Mouse (Mus musculus) MEL (cell line): Measurements from ENCODE around the gene Tbc1d17. TPM values are rescaled to one million over a fixed set of nuclear protein-coding genes. Genes with fewer than 3 reads are reported as not detected.
A peak's percentile ranks its signal among the peaks of the same experiment; 100 is the strongest.
"Not testable (repeated sequence)": the region's sequence is repeated elsewhere in the genome, so short reads cannot be mapped to it uniquely, and the experiment has no call there.

Experiments
- DNase-seq: peaks from one replicate; pipeline ENCODE4 v3.0.0; 2011; ENCODE audit warnings: low read depth, low spot score
- H3K27ac ChIP-seq: 2 replicates; pipeline ENCODE4 v1.5.1; 2012; ENCODE audit warnings: low read depth, mild to moderate bottlenecking, control low read depth, low read length, moderate library complexity; ENCODE audit not compliant: control insufficient read depth
- H3K27me3 ChIP-seq, 2 experiments: fragments of 150-350 bp in 1 of 2; sonication (generic) in 1 of 2; 2 replicates each; pipeline ENCODE4 v1.6.1; 2012; ENCODE audit warnings: low read length in 2 of 2, mild to moderate bottlenecking in 2 of 2, improper control_type of control experiment in 1 of 2, moderate library complexity in 1 of 2; ENCODE audit not compliant: insufficient read depth in 2 of 2, control insufficient read depth in 1 of 2
- H3K36me3 ChIP-seq, 2 experiments: 2 replicates each; pipeline ENCODE4 v1.6.1; 2012 to 2014; ENCODE audit warnings: low read length in 2 of 2, improper control_type of control experiment in 1 of 2, inconsistent platforms in 1 of 2, mild to moderate bottlenecking in 1 of 2; ENCODE audit not compliant: insufficient read depth in 2 of 2, control insufficient read depth in 1 of 2
- H3K4me1 ChIP-seq, 2 experiments: fragments of 150-350 bp in 1 of 2; sonication (generic) in 1 of 2; 2 replicates each; pipeline ENCODE4 v1.6.1; 2012; ENCODE audit warnings: low read length in 2 of 2, improper control_type of control experiment in 1 of 2, mild to moderate bottlenecking in 1 of 2; ENCODE audit not compliant: insufficient read depth in 2 of 2, control insufficient read depth in 1 of 2
- H3K4me3 ChIP-seq, 2 experiments: fragments of 150-350 bp in 1 of 2; sonication (generic) in 1 of 2; 2 replicates each; pipeline ENCODE4 v1.5.1; 2012; ENCODE audit warnings: low read depth in 2 of 2, low read length in 2 of 2, mild to moderate bottlenecking in 2 of 2, moderate library complexity in 2 of 2, control low read depth in 1 of 2, improper control_type of control experiment in 1 of 2; ENCODE audit not compliant: control insufficient read depth in 1 of 2, insufficient read depth in 1 of 2
- H3K79me2 ChIP-seq: 2 replicates; pipeline ENCODE4 v1.6.1; 2012; ENCODE audit warnings: mild to moderate bottlenecking, low read length, moderate library complexity; ENCODE audit not compliant: control insufficient read depth, poor library complexity, insufficient read depth
- H3K9ac ChIP-seq: 2 replicates; pipeline ENCODE4 v1.6.1; 2012; ENCODE audit warnings: low read depth, mild to moderate bottlenecking, control low read depth, low read length, moderate library complexity; ENCODE audit not compliant: control insufficient read depth, poor library complexity, severe bottlenecking
- H3K9me3 ChIP-seq: fragments of 150-350 bp; sonication (generic); replicated peaks from 2 replicates; pipeline ENCODE4 v1.6.1; 2012; ENCODE audit warnings: mild to moderate bottlenecking, low read length, improper control_type of control experiment, moderate library complexity; ENCODE audit not compliant: insufficient read depth
- CTCF ChIP-seq, 3 experiments: IDR thresholded peaks in 2 of 3; conservative IDR thresholded peaks in 1 of 3; 2 replicates each; pipeline ENCODE4 v1.5.1; 2011 to 2012; ENCODE audit warnings: low read length in 3 of 3, low read depth in 2 of 3, mild to moderate bottlenecking in 2 of 3, improper control_type of control experiment in 1 of 3, inconsistent platforms in 1 of 3, mixed read lengths in 1 of 3, moderate library complexity in 1 of 3; ENCODE audit not compliant: control insufficient read depth in 1 of 3, insufficient read depth in 1 of 3, poor library complexity in 1 of 3, severe bottlenecking in 1 of 3
- ELF1 ChIP-seq: IDR thresholded peaks from 2 replicates; pipeline ENCODE4 v1.6.1; 2014; ENCODE audit warnings: low read depth, mild to moderate bottlenecking, inconsistent platforms, low read length, improper control_type of control experiment, moderate library complexity
- MYB ChIP-seq: IDR thresholded peaks from 2 replicates; pipeline ENCODE4 v1.6.1; 2011; ENCODE audit warnings: mild to moderate bottlenecking, low read depth, low read length, improper control_type of control experiment
- MYC ChIP-seq: IDR thresholded peaks from 2 replicates; pipeline ENCODE4 v1.6.1; 2011; ENCODE audit warnings: low read depth, mild to moderate bottlenecking, low read length, improper control_type of control experiment, moderate library complexity
- NELFE ChIP-seq: IDR thresholded peaks from 2 replicates; pipeline ENCODE4 v1.6.1; 2011; ENCODE audit warnings: low read depth, low read length, improper control_type of control experiment
- NRF1 ChIP-seq: IDR thresholded peaks from 2 replicates; pipeline ENCODE4 v1.6.1; 2014; ENCODE audit warnings: low read depth, mild to moderate bottlenecking, inconsistent platforms, low read length, improper control_type of control experiment, moderate library complexity; ENCODE audit not compliant: poor library complexity, insufficient read depth, severe bottlenecking
- POLR2A ChIP-seq, 2 experiments: IDR thresholded peaks; 2 replicates each; pipeline ENCODE4 v1.6.1; 2011 to 2012; ENCODE audit warnings: low read length in 2 of 2, mild to moderate bottlenecking in 2 of 2, control low read depth in 1 of 2, improper control_type of control experiment in 1 of 2, low read depth in 1 of 2, moderate library complexity in 1 of 2; ENCODE audit not compliant: control insufficient read depth in 1 of 2, insufficient read depth in 1 of 2, poor library complexity in 1 of 2
- SMC3 ChIP-seq: IDR thresholded peaks from 2 replicates; pipeline ENCODE4 v1.6.1; 2011; ENCODE audit warnings: low read depth, low read length, improper control_type of control experiment
- TAL1 ChIP-seq: IDR thresholded peaks from 2 replicates; pipeline ENCODE4 v1.6.1; 2012; ENCODE audit warnings: mild to moderate bottlenecking, inconsistent platforms, low read length, moderate library complexity, mixed read lengths
- TBP ChIP-seq: IDR thresholded peaks from 2 replicates; pipeline ENCODE4 v1.8.0; 2011; ENCODE audit warnings: low read depth, low read length, improper control_type of control experiment
- UBTF ChIP-seq: IDR thresholded peaks from 2 replicates; pipeline ENCODE4 v1.6.1; 2012; ENCODE audit warnings: low read depth, mild to moderate bottlenecking, inconsistent platforms, low read length, improper control_type of control experiment, moderate library complexity, borderline replicate concordance; ENCODE audit not compliant: insufficient read depth
- ZNF384 ChIP-seq: IDR thresholded peaks from 2 replicates; pipeline ENCODE4 v1.6.1; 2012; ENCODE audit warnings: low read depth, mild to moderate bottlenecking, inconsistent platforms, low read length, improper control_type of control experiment
- polyA plus RNA-seq, 2 experiments: library from polyadenylated mRNA; stranded (reverse) in 1 of 2; unstranded in 1 of 2; fragments of >175 nt in 1 of 2; fragments of >200 nt in 1 of 2; gene quantifications; 2 replicates each; pipeline versions ENCODE4 v1.2.1 to v1.2.4; 2012; ENCODE audit warnings: low replicate concordance in 2 of 2, low read depth in 1 of 2; ENCODE audit not compliant: insufficient read length in 2 of 2, insufficient read depth in 1 of 2, missing spikeins in 1 of 2
- total RNA-seq: library from RNA; depleted of rRNA; stranded (reverse); fragments of 300-350 nt; gene quantifications from 2 replicates; pipeline ENCODE4 v1.2.3, GENCODE M21; 2012

Gene Tbc1d17
- total and polyA plus RNA-seq, 3 experiments = 16.7 to 29.5 TPM; not detected in 1

DNA sequence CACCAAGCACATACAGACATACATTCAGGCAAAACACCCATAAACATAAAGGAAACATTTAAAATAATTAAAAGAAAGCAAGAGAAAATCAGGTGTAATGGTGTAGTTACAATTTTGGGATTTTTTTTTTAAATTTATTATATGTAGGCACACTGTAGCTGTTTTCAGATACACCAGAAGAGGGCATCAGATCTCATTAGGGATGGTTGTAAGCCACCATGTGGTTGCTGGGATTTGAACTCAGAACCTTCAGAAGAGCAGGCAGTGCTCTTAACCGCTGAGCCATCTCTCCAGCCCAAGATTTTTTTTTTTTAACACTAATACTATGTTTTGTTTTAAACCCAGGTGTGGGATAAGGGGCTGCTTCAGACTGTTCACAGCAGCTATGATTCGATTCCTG lies 22.9 kb upstream of the Tbc1d17 start:
- H3K36me3 ChIP-seq, H3K79me2 ChIP-seq, H3K27ac ChIP-seq, DNase-seq, H3K27me3 ChIP-seq, H3K4me1 ChIP-seq, H3K9ac ChIP-seq: not testable (repeated sequence)
- TF ChIP-seq MYC = 0 out of 2 replicates have a peak, but pooled peaks have one; percentile 56
- TF ChIP-seq CTCF (IDR thresholded peaks at IDR 0.05 in 2 of 3, conservative IDR thresholded peaks at IDR 0.05 in 1 of 3; ENCODE audit: control insufficient read depth in 1 of 3, insufficient read depth in 1 of 3, low read depth in 2 of 3, low read length in 3 of 3, poor library complexity in 1 of 3, severe bottlenecking in 1 of 3) = peak in 2 of 3 experiments; percentile 16 to 18; a peak in 1 of 6 replicates
- peak; percentile 49; the same call in 1 of the 2 replicates for TF ChIP-seq ZNF384
- TF ChIP-seq SMC3 = 0 out of 2 replicates have a peak, but pooled peaks have one; percentile 26
- TF ChIP-seq, all 39 proteins: peak for 4; not testable (repeated sequence) for 35
- not testable (repeated sequence) for H3K9me3 ChIP-seq, H3K4me3 ChIP-seq

DNA sequence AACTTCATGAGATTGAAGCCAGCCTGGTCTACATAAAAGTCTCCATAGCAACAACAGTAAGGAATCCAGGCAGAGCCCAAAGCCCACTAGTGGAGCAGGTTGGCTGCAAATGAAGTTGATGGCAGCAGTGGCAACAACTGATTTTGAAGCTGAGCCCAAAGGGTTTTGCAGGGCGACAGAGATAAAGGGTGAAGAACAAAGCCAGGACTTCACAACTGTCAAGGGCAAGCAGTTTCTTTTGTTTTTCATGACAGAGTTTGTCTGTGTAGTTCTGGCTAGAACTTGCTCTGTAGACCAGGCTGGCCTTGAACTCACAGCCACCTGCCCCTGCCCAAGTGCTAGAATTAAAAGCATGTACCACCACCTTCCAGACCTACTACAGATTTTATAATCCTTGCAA lies 22.3 kb upstream of the Tbc1d17 start:
- H3K27me3 ChIP-seq = no peaks in the 10 kb centered on the region

DNA sequence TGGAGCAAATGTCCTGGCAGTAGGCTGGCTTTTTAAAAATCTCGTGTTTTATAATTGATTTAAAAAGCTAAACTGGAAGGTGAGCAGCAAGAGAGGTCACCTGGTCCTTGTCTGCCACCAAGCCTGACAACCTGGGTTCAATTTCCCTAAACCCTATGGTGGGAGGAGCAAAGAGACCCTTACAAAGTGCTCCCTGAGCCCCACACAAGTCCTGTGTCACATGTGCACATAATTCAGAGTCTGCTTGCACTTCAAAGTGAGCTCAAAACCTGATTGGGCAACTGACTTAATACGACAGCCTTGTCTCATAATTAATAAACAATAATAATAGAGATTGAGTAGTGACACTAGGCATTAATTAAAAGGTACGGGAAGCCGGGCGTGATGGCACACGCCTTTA lies 21.7 kb upstream of the Tbc1d17 start:
- Histone ChIP-seq H3K4me3 (peak overlapping the region in 1 of 2 experiments; percentile 71; a peak in 2 of 4 replicates), H3K36me3 (no peaks in the 10 kb centered on the region)

More for the DNA sequence above, 22.3 kb upstream of the Tbc1d17 start:
- H3K27ac ChIP-seq = no peak overlapping the region
- H3K9ac ChIP-seq = no peak overlapping the region
- no peaks in the 10 kb centered on the region for H3K36me3 ChIP-seq
- DNase-seq = no peak
- H3K4me1 ChIP-seq = peaks cover 3 to 4% of the 10 kb centered on the region in 2 experiments; a peak in 3 of 4 replicates
- H3K9me3 ChIP-seq = no peaks in the 10 kb centered on the region
- H3K4me3 ChIP-seq = no peak overlapping the region
- H3K79me2 ChIP-seq = peaks cover 9% of the 10 kb centered on the region
- TF ChIP-seq NRF1 = no peak
- TF ChIP-seq UBTF = no peak
- no peak for TF ChIP-seq NELFE
- TF ChIP-seq CTCF (IDR thresholded peaks at IDR 0.05 in 2 of 3, conservative IDR thresholded peaks at IDR 0.05 in 1 of 3; ENCODE audit: control insufficient read depth in 1 of 3, insufficient read depth in 1 of 3, low read depth in 2 of 3, low read length in 3 of 3, poor library complexity in 1 of 3, severe bottlenecking in 1 of 3) = no peak
- TF ChIP-seq, all 39 proteins: peak for 0

More for the DNA sequence above, 21.7 kb upstream of the Tbc1d17 start:
- Histone ChIP-seq H3K27me3 (no peaks in the 10 kb centered on the region), H3K9me3 (no peaks in the 10 kb centered on the region), H3K9ac (peak overlapping the region; percentile 53), H3K79me2 (peaks cover 9% of the 10 kb centered on the region), H3K4me1 (peaks cover 3 to 4% of the 10 kb centered on the region in 2 experiments; a peak in 3 of 4 replicates), H3K27ac (no peak overlapping the region)
- no peak for DNase-seq
- TF ChIP-seq TBP (no peak), ELF1 (no peak), POLR2A (IDR thresholded peaks at IDR 0.05; ENCODE audit: control insufficient read depth in 1 of 2, insufficient read depth in 1 of 2, low read depth in 1 of 2, low read length in 2 of 2, poor library complexity in 1 of 2) (no peak), TAL1 (no peak), NELFE (no peak), MYB (no peak)
